Mouse (Mus musculus) retina, embryonic 14.5 days (tissue): ENCODE results near the gene Gsto2.

Experiments
- DNase-seq: peaks from one replicate; pipeline ENCODE4 v3.0.0-alpha.2; 2015; ENCODE audit warnings: low spot score

Gene Gsto2

DNA sequence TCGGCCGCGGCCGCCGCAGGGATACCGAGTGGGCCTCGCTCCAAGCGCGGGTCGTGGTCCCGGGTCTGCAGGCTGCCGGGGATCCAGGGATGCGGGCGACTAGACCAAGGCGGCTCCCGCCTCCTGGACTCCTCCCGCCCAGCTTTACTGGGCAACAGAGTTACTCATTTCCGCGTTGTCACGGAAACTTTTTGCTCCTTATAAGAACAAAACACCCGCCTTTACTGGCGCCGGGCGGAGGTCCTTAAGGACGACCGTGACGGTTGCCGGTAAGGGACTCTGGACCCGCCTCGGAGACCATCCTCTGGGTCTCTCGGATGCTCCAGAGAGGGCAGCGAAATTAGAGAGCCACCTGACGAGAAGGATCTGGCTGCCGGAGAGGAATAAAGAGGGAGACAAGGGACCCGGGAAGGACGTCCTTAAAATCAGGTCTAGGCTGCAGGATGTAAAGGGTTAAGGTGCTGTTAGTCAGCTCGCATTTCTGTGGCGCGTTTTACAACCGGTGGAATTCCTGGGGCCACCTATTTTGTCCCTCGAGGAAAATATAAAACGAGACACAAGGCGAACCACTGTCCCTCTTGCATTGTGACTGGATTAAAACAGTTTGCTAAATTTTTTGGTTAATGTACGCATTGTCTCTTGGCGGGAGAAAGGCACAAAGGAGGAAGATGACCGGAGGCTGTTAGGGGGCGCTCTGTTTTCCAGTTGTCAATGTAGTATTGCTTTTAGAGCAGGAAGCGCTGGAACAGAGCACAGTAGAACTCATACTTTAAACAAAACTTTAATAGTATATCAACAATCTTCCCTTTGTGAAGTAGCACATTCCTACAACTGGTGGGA lies 54.0 kb downstream of the Gsto2 start, which contains the start of the genes Cfap43 and Itprip:
Gene Cfap43, minus strand, starts transcription at position 162 of the 840 bp plus-strand sequence.
Gene Itprip, minus strand, starts transcription at position 174 of the 840 bp plus-strand sequence.
- peak; percentile 85 for DNase-seq

DNA sequence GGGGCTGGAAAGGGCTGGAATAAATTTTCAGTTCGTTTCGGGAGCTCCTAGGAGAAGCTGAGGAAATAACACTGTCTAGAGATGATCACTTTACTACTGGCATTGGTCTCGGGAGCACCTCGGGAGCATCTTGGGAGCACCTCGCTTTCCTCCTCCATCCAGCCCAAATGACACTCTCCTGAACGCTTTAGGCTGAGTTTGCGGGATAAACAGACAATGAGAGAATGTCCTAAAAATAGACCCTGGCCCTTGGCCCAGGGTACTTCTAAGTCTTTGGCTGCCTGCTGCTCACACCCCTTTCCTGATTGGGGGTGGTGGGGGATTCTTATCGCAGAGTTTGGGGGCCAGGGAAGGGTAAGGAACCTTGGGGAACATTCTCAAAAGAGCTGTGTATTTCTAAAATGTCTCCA lies 54.6 kb downstream of the Gsto2 start:
- no peak for DNase-seq

DNA sequence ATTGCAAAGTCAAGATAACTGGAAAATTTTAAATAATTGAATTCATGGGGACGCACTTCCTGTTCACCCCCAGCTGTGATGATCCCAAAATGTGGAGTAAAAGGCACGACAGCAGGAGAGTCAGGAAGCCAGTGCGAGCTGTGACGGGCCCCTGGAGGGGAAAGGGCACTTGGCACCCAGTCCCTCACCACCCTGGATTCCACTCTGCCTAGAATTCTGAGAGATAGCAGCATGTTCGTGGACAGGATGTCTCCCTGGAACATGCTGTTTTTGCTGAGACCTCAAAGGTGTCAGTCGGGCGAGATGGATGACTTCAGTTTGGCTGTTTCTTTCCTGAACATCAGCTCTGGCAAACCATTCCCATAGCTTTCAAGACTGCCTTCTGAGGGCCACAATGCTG lies 60.5 kb downstream of the Gsto2 start:
- DNase-seq: no peak

DNA sequence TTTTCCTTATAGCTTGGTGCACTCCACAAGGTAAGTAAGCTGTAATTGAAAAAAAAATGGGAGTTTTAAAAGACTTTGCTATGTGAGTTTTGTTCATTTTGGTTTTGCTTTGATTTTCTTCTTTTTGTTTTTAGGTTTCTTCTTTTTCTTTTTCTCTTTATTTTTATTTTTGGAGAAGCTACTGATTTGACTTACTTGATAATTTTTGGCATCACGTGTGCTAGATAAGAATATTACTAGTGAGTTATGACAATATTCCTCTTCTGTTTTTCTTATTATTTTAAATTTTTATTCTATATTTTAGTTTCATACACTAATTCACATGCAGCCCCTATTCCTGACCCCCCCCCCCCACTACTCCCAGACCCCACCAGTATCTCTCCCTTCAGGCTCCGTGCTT lies 61.7 kb downstream of the Gsto2 start:
- no peak for DNase-seq

DNA sequence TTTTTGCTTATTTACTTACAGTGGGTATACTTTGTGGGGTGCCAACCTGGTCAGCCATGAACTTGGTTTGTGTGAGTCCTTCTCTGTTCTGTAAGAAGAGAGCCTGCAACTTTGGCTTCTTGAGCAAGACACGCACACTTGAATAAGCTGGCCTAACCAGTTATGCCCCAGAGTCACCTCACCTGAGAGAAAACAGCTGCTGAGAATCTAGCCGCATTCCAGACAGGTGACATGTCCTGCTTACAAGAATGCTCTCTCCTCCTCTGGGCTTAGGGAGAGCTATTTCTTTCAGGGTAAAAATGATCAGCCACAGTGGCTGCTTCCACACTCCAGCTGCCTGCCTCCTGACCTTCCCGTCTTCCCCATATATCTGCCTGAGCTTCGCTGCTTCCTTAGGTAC lies 63.7 kb downstream of the Gsto2 start:
- DNase-seq: no peak

DNA sequence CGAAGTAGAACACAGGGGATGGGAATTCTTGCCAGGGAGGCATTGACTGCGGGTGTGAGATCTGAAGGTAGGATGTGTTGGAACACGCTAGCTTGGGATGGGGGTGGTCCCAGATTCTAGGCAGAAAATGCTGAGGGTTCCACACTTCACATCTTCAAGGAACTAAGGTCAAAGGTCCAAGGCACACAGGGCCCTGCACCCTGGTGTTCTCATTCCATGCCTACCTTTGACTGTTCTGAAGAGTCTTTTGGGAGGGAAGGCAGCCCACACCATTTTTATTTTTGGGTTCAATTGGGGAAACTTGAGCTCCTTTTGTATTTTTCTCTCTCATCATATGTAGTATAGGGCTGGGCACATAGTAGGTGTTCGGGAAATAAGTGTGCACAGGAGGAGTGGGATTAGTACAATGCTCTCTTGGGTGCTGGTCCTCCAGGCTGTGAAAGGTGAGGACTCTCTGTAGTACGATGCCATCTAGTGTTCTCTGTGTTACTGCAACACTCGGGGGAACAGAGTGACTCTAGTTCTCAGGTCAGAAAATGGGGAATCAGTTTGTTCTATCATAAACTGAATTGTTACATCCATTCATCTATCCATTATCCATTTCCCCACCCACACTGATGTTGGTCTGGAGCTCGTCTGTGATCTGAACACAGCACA lies 66.8 kb downstream of the Gsto2 start:
- peak; percentile 73 for DNase-seq

DNA sequence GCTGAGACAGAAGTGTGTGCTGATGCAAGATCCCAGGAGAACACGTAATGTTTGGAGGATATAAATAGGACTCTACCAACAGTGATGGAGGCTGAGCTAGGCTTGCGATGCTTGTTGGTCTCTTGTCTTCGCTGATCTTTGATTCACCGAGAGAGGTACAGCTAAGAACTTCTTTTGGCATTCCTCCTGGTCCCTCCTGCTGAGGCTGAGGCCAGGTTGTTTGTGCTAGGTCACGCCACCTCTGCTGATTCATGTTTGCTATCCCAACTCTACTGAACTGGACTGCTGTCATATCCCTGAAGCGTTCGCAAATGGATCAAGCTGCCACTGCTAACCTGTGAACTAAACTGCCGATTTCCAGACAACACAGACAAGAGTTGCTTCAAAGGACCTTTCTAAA lies 68.8 kb downstream of the Gsto2 start:
- DNase-seq: no peak

DNA sequence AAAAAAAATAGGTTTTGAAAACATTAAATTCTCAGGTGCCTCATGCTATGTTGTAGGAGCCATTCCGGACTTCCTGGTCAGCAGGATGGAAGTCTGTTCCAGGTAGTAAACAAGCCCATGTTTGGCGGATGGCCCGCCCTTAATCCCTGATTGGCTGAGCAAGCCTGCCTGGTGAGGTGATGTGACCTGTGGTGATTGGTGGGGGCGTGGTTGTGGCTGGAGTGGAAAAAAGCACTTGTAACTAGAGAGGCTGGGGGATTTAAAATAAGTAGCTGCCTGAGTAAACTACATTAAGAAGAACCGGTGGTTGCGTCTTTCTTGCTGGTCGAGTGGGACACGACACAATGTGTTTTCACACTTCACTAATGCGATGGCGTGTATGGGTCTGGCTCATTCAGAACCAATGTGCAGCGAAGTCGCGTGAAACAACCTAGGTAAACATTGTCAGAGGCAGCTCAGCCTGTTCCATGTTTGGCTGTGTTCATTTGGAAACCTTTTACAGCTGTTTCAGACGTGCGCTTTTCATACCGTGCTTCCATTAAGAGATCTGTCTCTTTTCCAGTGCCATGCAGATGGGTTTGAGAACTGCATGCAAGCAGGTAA lies 69.4 kb downstream of the Gsto2 start:
- DNase-seq: no peak

DNA sequence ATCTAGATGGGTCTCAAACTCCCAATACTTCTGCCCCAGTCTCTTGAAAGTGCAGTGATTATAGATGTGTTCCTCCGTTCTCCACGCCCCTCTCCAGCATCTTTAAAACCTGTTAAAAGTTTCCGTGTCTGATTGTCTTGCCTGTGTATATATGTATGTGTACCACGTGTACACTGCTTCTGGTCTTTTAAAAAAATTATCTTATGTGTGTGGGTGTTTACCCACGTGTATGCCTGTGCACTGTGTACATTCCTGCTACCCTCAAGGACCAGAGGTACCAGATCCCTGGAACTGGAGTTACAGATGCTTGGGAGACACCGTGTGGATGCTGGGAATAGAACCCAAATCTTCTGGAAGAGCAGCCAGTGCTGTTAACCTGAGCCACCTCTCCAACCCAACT lies 70.2 kb downstream of the Gsto2 start:
- no peak for DNase-seq
